Mouse (Mus musculus): ENCODE results near the gene Sfxn2. TPM values are rescaled to one million over a fixed set of nuclear protein-coding genes. Genes with fewer than 3 reads are reported as not detected.
A peak's percentile ranks its signal among the peaks of the same experiment; 100 is the strongest.

Sfxn2 gene
- polyA plus RNA-seq (2014; fragmentation: Nextera tagmentation; extraction: Ambion mirVana), result 7.3 and 10.2 TPM in 2 replicates

DNA sequence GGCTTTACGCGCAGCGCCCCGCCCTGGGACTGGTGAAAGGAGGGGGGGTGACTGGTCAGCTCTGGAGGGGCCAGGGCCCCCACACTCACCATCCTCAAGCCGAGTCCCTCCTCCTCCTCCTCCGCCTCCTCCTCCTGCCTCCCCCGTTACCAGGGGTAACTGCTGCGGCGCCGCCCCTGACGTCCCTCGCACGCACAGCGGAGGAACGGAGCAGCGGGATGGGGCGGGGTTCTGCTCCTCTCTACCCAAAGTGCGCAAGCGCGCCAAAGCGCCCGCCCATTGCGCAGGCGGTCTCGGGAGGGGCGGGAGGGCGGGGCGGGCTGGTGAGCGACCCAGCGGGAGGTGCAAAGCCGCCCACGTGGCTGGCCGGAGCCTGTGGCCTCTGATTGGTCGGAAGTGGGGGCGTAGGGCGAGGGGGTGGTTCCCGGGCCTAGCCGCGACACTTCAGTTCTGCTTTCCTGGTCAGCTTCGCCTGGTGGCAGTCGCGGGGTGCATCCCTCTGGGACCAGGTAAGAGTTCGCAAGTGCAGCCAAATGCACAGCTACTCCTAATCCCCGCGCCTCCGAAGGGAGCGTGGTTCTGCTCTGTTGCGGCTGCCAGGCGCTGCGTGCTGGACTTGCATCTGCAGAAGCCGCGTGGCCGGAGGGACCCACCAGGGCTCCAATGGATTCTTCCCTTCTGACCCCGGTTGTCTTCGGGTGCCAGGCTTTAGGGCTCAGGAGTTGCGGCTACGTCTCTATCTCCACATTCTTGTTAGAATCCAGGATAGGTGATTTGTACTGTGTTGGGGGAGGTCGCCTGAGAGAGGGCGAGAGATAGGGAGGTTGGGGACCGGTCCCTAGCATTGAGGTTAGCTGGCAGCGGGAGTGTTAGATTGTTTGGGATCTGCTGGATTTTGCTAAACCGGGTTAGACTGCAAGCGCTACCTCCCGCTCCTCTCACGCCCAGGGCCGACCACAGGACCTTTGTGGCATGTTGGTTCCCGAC is at the start of gene Sfxn2, which contains the start of gene Arl3:
TSS of gene Sfxn2 (plus strand) at position 415 of the 987 bp plus-strand sequence.
TSS of gene Arl3 (minus strand) at position 248 of the 987 bp plus-strand sequence.
- DNase-seq (peak; percentile 98), ATAC-seq (ENCODE audit: low FRiP score, low TSS enrichment) (peak; percentile 97)
- peak within 1 kb of the TSS; percentile 79 for H3K4me2 ChIP-seq (ENCODE audit: low read length)
- peak within 1 kb of the TSS; percentile 56 for H3K4me3 ChIP-seq (replicated peaks; ENCODE audit: low read depth, low read length)
- H3K4me1 ChIP-seq (ENCODE audit: control insufficient read depth, insufficient read depth, low read length), result peaks cover 11% of the 10 kb centered on the region
- peak within 1 kb of the TSS; percentile 57 for H3K9ac ChIP-seq (replicated peaks; ENCODE audit: low read length)
- no peaks in the 10 kb centered on the region for H3K9me3 ChIP-seq (ENCODE audit: control insufficient read depth, low read length)
- no peaks in the 10 kb centered on the region for H3K27me3 ChIP-seq (ENCODE audit: control insufficient read depth, insufficient read depth, low read length)
- peak within 1 kb of the TSS; percentile 75 for H3K27ac ChIP-seq (replicated peaks; ENCODE audit: low read depth, low read length)
- under 1% methylated on average over 67 of the region's 67 CpGs for WGBS
- no peaks in the 10 kb centered on the region for H3K36me3 ChIP-seq (ENCODE audit: control insufficient read depth, insufficient read depth, low read length)

DNA sequence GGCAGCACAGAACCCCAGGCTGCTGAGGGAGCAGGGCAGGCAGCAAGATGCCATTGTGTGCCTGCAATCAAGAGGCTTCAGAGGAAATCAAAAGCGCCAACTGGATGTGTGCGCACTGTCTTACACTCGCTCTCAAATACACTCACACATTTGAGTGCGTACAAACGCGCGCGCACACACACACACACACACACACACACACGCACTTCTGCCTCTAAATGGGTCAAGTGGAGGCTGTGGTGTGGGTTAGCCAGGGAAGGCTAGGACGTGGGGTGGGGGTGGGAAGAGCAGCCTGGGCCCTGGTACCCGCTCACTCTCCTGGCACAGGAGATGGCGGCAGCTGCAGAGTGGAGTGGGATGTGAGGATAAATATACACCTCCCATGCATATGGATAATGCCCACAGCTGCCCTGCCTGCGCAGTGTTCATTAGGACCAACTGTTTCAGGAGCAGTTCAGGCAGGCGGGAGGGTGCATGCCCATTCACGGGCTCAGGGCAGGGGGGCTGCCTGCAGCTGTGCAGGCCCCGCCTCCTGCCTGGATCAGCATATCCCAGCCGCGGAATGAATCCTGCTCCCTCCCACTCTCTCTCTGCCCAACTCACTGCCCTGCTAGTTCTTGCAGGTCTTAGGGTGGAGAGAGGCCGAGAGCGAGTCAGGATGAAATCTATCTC is 49.5 kb upstream of the Sfxn2 start:
- ATAC-seq (ENCODE audit: low FRiP score, low TSS enrichment) (peak; percentile 89), DNase-seq (peak; percentile 87)
- H3K4me1 ChIP-seq (ENCODE audit: control insufficient read depth, insufficient read depth, low read length), result peaks cover 54% of the 10 kb centered on the region
- 2% methylated on average over 20 of the region's 20 CpGs for WGBS
- no peaks in the 10 kb centered on the region for H3K9me3 ChIP-seq (ENCODE audit: control insufficient read depth, low read length)
- H3K4me3 ChIP-seq (replicated peaks; ENCODE audit: low read depth, low read length), result peak overlapping the region; percentile 17
- peak overlapping the region; percentile 85 for H3K27ac ChIP-seq (replicated peaks; ENCODE audit: low read depth, low read length)
- peak overlapping the region; percentile 29; the same call in 1 of the 2 replicates for H3K9ac ChIP-seq (replicated peaks; ENCODE audit: low read length)
- H3K27me3 ChIP-seq (ENCODE audit: control insufficient read depth, insufficient read depth, low read length), result no peaks in the 10 kb centered on the region
- no peaks in the 10 kb centered on the region for H3K36me3 ChIP-seq (ENCODE audit: control insufficient read depth, insufficient read depth, low read length)
- peak overlapping the region; percentile 54 for H3K4me2 ChIP-seq (ENCODE audit: low read length)

DNA sequence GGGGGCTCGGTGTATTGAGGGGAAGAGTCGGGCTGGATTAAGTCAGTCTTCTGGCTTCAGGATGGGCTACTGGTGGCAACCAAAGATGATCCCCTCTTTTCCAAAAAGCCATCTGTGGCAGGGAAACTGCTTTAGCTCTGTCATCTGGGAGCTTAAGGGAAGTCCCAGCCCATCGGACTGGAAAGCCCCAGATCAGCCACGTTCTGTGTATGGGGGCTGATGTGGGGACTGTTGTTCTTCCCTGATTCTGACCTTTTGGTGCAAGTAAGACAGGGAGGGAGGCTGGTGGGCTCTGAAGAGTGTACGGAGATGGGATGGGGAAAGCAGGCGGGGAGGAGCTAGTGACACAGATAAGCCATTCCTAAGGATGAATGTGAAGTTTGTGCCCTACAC is 49.0 kb upstream of the Sfxn2 start:
- no peak for ATAC-seq (ENCODE audit: low FRiP score, low TSS enrichment)
- Histone ChIP-seq H3K4me3 (replicated peaks; ENCODE audit: low read depth, low read length) (0 out of 2 replicates have a peak overlapping the region, but pooled peaks have one; percentile 17), H3K36me3 (ENCODE audit: control insufficient read depth, insufficient read depth, low read length) (no peaks in the 10 kb centered on the region), H3K9me3 (ENCODE audit: control insufficient read depth, low read length) (no peaks in the 10 kb centered on the region), H3K27ac (replicated peaks; ENCODE audit: low read depth, low read length) (peak overlapping the region; percentile 85), H3K4me1 (ENCODE audit: control insufficient read depth, insufficient read depth, low read length) (peaks cover 57% of the 10 kb centered on the region), H3K27me3 (ENCODE audit: control insufficient read depth, insufficient read depth, low read length) (no peaks in the 10 kb centered on the region), H3K4me2 (ENCODE audit: low read length) (peak overlapping the region; percentile 54), H3K9ac (replicated peaks; ENCODE audit: low read length) (peak overlapping the region; percentile 31; the same call in 1 of the 2 replicates)
- 12% methylated on average over 6 of the region's 6 CpGs for WGBS
- DNase-seq, result no peak

DNA sequence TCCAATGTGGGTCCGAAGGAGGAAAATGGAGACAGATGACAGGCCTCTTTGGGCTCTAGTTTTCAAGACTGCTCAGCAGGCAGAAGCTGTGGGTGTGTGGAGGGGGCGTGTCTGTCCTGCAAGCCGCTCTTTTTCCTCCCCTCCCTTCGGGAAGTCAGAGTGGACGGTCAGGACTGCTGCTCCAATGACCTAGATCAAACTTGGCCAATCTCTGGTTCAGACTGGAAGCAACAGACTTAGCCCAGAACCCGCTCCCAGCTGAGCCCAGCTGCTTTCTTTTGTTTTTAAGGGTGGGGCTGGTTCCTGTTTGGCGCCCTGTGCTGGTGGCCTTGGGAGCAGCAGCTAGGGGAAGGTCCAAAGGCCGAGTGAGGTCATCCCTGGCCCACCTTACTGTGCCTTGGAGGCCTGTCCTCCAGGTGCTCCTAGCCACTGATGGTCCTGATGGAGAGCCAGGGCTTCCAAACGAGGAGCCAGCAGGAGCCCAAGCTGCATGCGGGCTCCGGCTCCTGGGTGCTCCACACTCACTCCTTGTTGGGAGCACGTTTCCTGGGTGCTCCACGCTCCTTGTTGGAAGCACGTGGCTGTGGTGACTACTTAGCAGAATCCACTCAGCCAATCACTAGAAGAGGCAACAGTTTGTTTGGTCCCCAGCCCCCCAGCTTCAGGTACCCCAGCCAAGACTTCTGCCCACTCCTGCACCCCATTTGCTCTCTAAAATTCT is 48.4 kb upstream of the Sfxn2 start:
- DNase-seq, result peak; percentile 19

DNA sequence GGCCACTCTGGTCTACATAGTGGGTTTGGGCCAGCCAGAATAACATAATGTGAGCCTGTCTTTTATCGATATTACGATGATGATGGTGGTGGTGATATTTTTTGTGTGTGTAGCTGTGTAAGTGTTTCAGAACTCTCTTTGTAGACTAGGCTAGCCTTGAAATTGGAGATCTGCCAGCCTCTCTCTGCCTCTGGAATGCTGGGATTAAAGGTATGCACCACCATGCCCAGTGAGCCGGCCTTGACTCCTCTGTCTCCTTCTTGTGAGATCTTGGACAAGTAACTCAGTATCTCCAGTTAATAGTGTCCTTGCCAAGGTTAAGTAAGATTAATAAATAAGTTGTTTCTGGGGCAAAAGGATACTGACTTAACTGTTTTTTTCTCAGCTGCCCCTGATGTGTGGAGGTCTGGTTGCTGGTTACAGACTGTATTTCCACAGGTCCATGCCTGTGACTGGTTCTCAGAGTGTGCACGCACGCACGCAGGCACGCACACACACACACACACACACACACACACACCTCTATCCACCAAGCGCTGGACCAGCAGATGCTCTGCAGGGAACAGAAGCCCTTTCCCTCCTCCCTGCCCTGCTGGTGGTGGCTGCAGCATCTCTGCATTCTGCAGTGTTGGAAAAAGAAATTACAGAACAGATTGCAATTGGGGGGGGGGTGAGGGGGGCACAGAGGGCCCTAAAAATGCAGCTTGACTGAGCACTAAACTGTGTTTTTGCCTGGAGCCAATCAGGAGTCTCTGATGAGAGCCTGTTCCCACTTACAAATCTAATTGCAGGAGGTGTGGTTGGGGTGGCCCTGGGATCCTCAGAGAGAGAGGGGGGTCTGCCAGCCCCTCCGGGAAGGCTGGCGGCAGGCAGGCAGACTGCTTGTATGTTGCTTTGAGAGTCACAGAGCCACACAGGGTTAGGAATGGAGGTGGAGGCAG is 47.2 kb upstream of the Sfxn2 start:
- Histone ChIP-seq H3K4me3 (replicated peaks; ENCODE audit: low read depth, low read length) (no peak overlapping the region), H3K27ac (replicated peaks; ENCODE audit: low read depth, low read length) (0 out of 2 replicates have a peak overlapping the region, but pooled peaks have one; percentile 41), H3K36me3 (ENCODE audit: control insufficient read depth, insufficient read depth, low read length) (no peaks in the 10 kb centered on the region), H3K4me2 (ENCODE audit: low read length) (no peak overlapping the region), H3K4me1 (ENCODE audit: control insufficient read depth, insufficient read depth, low read length) (peaks cover 75% of the 10 kb centered on the region), H3K9me3 (ENCODE audit: control insufficient read depth, low read length) (no peaks in the 10 kb centered on the region), H3K9ac (replicated peaks; ENCODE audit: low read length) (no peak overlapping the region), H3K27me3 (ENCODE audit: control insufficient read depth, insufficient read depth, low read length) (no peaks in the 10 kb centered on the region)
- 35% methylated on average over 10 of the region's 10 CpGs for WGBS
- DNase-seq (peak; percentile 42), ATAC-seq (ENCODE audit: low FRiP score, low TSS enrichment) (no peak)

More for the DNA sequence above, 48.4 kb upstream of the Sfxn2 start:
- H3K9ac ChIP-seq (replicated peaks; ENCODE audit: low read length), result peak overlapping the region; percentile 31; the same call in 1 of the 2 replicates
- WGBS, result 25% methylated on average over 14 of the region's 14 CpGs
- H3K36me3 ChIP-seq (ENCODE audit: control insufficient read depth, insufficient read depth, low read length), result no peaks in the 10 kb centered on the region
- ATAC-seq (ENCODE audit: low FRiP score, low TSS enrichment), result no peak
- peak overlapping the region; percentile 54 for H3K4me2 ChIP-seq (ENCODE audit: low read length)
- no peaks in the 10 kb centered on the region for H3K9me3 ChIP-seq (ENCODE audit: control insufficient read depth, low read length)
- H3K27ac ChIP-seq (replicated peaks; ENCODE audit: low read depth, low read length), result peak overlapping the region; percentile 85
- H3K4me3 ChIP-seq (replicated peaks; ENCODE audit: low read depth, low read length), result no peak overlapping the region
- no peaks in the 10 kb centered on the region for H3K27me3 ChIP-seq (ENCODE audit: control insufficient read depth, insufficient read depth, low read length)
- peaks cover 63% of the 10 kb centered on the region for H3K4me1 ChIP-seq (ENCODE audit: control insufficient read depth, insufficient read depth, low read length)

DNA sequence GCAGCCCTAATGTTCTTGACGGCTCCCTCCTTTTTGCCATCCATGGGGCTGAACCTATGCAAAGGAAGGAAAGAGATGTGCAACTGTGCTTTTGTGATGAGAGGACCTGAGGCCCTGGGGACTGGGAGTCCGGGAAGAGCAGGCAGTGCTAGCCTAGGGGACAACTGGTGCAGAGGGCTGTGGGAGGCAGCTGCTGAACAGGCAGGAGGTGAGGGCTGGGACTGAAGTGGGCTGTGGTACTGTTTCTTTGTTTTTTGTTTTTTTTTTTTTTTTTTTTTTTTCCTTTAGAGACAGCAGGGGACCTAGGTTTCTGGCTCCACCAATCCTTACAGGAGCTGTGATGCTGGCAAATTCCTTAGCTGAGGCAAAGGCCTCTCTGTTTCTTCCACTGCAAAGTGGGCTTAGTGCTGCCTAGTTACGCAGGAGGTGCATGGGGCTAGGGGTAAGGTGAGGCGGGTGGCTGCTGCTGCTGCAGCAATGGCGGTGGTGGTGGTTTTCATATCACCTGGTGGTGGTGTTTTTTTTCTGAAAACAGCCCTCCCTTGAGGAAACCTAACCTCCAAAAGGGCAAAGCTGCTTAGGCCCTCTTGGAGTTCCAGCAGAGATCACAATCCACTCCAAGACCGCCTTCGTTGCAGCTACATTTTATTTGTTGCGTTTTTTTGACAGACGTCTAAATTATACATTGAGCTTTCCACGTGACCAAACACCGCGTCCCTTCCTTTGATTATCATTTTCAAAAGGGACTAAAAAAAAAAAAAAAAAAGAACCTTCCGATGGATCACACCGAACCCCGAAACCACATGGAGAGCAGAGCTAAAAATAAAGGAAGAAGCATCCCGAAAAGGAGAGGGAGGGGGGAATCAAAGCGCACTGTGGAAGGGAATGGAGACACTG is 45.3 kb upstream of the Sfxn2 start:
- Histone ChIP-seq H3K4me3 (replicated peaks; ENCODE audit: low read depth, low read length) (peak overlapping the region; percentile 19; the same call in 1 of the 2 replicates), H3K27me3 (ENCODE audit: control insufficient read depth, insufficient read depth, low read length) (no peaks in the 10 kb centered on the region), H3K4me2 (ENCODE audit: low read length) (peak overlapping the region; percentile 54), H3K9me3 (ENCODE audit: control insufficient read depth, low read length) (no peaks in the 10 kb centered on the region), H3K4me1 (ENCODE audit: control insufficient read depth, insufficient read depth, low read length) (peaks cover 94% of the 10 kb centered on the region), H3K36me3 (ENCODE audit: control insufficient read depth, insufficient read depth, low read length) (no peaks in the 10 kb centered on the region), H3K27ac (replicated peaks; ENCODE audit: low read depth, low read length) (peak overlapping the region; percentile 91), H3K9ac (replicated peaks; ENCODE audit: low read length) (peak overlapping the region; percentile 44)
- WGBS, result 7% methylated on average over 17 of the region's 17 CpGs
- ATAC-seq (ENCODE audit: low FRiP score, low TSS enrichment) (no peak), DNase-seq (peak; percentile 55)

Data from midbrain, embryonic 14.5 days (tissue).